Mouse (Mus musculus) Patski (cell line): ENCODE results near the gene Tbcc. TPM values are rescaled to one million over a fixed set of nuclear protein-coding genes. Genes with fewer than 3 reads are reported as not detected.

Source experiments
- ATAC-seq: fragments of 100-300 bp; one replicate; pipeline ENCODE4 v1.8.0; 2021
- CTCF ChIA-PET: fragments of 350-600 bp; sonication (Branson Sonifier 250); formaldehyde crosslinking; loops from one replicate; lab custom pipeline; 2022; ENCODE audit warnings: inconsistent platforms; lab: Charles Lee
- POLR2A ChIA-PET: fragments of 350-600 bp; sonication (Branson Sonifier 250); formaldehyde crosslinking; loops from one replicate; lab custom pipeline; 2022; ENCODE audit warnings: antibody characterized with exemption, inconsistent platforms; lab: Charles Lee
- DNase-seq: peaks from one replicate; pipeline ENCODE4 v3.0.0-alpha.2; 2011; ENCODE audit warnings: low read depth, low spot score
- H3K27me3 ChIP-seq: fragments of 371-371 bp; one replicate; pipeline ENCODE4 v1.5.1; 2021
- CTCF ChIP-seq: fragments of 100-300 bp; IDR thresholded peaks from one replicate; pipeline ENCODE4 v1.5.1; 2021
- in situ Hi-C: fragments of 300-500 bp; cut with MboI; formaldehyde crosslinking; loops from 3 replicates; pipeline ENCODE4 v1.11.1; 2018; ENCODE audit warnings: low pct_unique_long_range_greater_than_20kb, mixed read lengths
- polyA plus RNA-seq: library from polyadenylated mRNA; unstranded; gene quantifications from one replicate; pipeline ENCODE4 v1.2.3, GENCODE M21; 2021

Gene Tbcc
- polyA plus RNA-seq, 1 experiment from 2014 or later, result 36.4 TPM

GRCm38 (mm10) chr17:46864566-46865195 lies 25.8 kb upstream of the Tbcc start:
- in situ Hi-C loops, result no loop called here
- no peak for ATAC-seq
- ChIA-PET POLR2A (no interaction called here), CTCF (no interaction called here)
- no peaks in the 10 kb centered on the region for H3K27me3 ChIP-seq
- no peak for TF ChIP-seq CTCF
- no peak for DNase-seq

GRCm38 (mm10) chr17:46866836-46867235 lies 23.6 kb upstream of the Tbcc start:
- CTCF ChIA-PET, result no interaction called here
- POLR2A ChIA-PET, result interaction anchor here (1.3 kb wide), 1 partner anchor 12 kb away, joined by 4 read pairs; no protein-coding TSS in a partner anchor
- in situ Hi-C loops, result no loop called here
- DNase-seq, result peak; percentile 44
- TF ChIP-seq CTCF, result no peak
- peak; percentile 39 for ATAC-seq
- H3K27me3 ChIP-seq, result no peaks in the 10 kb centered on the region

DNA sequence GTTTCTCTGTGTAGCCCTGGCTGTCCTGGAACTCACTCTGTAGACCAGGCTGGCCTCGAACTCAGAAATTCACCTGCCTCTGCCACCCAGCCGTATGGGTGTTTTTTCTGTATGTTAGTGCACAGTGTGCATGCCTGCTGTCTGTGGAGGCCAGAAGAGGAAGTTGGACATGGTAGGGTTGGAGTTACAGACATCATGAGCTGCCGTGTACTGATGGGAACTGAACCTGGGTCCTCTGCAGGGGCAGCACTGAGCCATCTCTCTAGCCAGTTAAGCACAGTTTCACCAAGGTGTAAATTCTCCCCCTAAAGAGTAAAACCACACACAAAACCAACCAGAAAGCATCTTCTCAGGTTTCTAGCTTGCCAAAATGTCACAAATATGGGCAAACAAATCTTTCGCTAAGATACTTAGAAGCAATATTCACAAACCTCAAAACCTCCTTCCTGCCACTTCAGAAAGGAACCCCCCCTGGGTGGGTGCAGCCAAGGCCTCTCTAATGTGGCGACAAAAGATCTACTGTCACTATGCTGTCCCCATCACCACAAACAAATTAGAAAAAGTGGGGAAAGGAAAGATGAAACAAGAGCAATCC lies 20.2 kb upstream of the Tbcc start:
- no peak for DNase-seq
- in situ Hi-C loops, result no loop called here
- ATAC-seq, result no peak
- no peaks in the 10 kb centered on the region for H3K27me3 ChIP-seq
- ChIA-PET POLR2A (no interaction called here), CTCF (no interaction called here)
- no peak for TF ChIP-seq CTCF

DNA sequence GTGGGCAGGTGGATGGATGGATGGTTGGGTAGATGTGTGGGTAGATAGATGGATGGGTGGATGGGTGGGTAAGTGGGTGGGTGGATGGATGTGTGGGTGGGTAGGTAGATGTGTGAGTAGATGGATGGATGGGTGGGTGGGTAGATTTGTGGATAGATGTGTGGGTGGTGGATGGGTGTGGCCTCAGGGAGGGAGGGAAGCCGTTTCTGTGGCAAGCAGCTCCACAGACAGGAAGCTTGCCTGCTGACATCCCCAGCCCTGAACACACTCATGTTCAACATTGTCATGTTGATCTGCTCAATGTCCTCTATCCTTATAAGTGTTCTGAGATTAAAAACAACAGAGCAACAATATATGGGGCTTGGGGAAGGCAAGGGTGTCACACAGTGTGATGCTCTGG lies 19.6 kb upstream of the Tbcc start:
- ATAC-seq, result no peak
- CTCF ChIA-PET, result no interaction called here
- in situ Hi-C loops, result no loop called here
- no peak for DNase-seq
- POLR2A ChIA-PET, result no interaction called here
- no peak for TF ChIP-seq CTCF
- no peaks in the 10 kb centered on the region for H3K27me3 ChIP-seq

GRCm38 (mm10) chr17:46872806-46873205 lies 17.7 kb upstream of the Tbcc start:
- DNase-seq, result no peak
- CTCF ChIA-PET, result no interaction called here
- TF ChIP-seq CTCF, result no peak
- no peaks in the 10 kb centered on the region for H3K27me3 ChIP-seq
- in situ Hi-C loops, result no loop called here
- ATAC-seq, result no peak
- POLR2A ChIA-PET, result no interaction called here

DNA sequence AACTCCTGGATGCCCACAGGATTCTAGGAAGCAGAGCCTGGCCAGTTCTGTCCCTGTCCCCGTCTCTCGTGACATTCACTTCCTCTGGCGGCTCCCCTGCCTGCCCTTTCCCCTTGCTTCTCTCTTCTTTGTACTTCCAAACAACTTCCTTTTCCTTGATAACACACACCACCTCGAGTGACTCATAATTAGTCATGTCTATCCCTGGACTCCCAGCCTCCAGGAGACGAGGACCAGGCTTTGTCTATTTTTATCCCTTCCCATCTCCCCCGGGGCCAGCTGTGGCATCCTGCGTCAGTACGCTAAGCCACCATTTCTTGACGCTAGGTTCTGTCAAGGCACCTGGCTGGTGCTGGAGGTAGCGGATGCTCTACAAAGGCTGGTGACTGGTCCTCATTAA lies 16.4 kb upstream of the Tbcc start:
- POLR2A ChIA-PET, result no interaction called here
- ATAC-seq (peak; percentile 77), DNase-seq (peak; percentile 65)
- no peak for TF ChIP-seq CTCF
- in situ Hi-C loops, result no loop called here
- H3K27me3 ChIP-seq, result no peaks in the 10 kb centered on the region
- CTCF ChIA-PET, result no interaction called here

DNA sequence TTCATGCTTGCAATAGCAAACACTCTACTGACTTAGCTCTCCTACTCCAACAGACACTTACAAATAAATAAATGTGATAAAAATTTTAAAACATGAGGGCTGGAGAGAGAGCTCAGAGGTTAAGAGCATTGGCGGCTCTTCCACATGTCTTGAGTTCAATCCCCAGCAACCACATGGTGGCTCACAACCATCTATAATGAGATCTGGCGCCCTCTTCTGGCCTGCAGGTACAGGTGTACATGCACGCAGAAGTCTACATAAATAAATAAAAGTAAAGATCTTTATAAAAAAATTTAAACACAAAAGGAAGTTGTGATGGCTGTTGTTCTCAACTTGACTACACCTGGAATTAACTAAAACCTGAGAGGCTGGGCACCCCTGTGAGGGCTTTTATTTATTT lies 14.9 kb upstream of the Tbcc start:
- no peaks in the 10 kb centered on the region for H3K27me3 ChIP-seq
- in situ Hi-C loops, result no loop called here
- ChIA-PET POLR2A (no interaction called here), CTCF (no interaction called here)
- ATAC-seq (no peak), DNase-seq (no peak)
- no peak for TF ChIP-seq CTCF

DNA sequence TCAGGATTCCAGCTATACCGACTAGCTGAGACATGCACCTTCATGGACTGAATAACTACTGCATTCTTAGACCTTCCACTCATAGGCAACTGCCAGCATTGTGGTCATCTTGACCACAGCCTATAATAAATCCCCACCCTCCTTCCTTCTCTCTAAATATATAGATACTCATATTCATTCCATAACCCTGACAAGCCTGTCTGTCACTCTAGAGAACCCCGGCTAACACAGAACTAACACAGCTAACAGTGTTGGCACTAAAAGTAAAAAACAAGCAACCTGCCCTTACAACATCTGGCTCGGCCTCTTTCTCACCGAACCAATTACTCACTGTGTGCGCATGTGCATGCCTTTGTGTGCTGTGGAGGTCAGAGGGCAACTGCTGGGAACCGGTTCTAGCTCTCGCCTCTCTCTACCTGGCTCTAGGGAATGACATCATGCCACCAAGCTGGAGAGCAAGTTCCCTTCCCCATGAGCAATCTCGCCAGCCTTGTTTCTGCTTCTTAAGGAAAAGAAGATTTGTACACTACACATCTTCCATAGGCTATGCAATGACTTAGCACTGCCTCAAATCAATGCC lies 14.0 kb upstream of the Tbcc start:
- no peak for TF ChIP-seq CTCF
- DNase-seq (no peak), ATAC-seq (no peak)
- ChIA-PET CTCF (interaction anchor here (0.8 to 2.1 kb wide), 3 partner anchors 11 to 21 kb away, joined by 3 to 6 read pairs (median 3); no protein-coding TSS in a partner anchor), POLR2A (interaction anchor here (1.0 to 2.0 kb wide), 3 partner anchors 13 to 18 kb away, joined by 4 to 7 read pairs (median 5); partner anchors contain the start of gene Bicral)
- no peaks in the 10 kb centered on the region for H3K27me3 ChIP-seq
- in situ Hi-C loops, result no loop called here

GRCm38 (mm10) chr17:46877061-46877460 lies 13.4 kb upstream of the Tbcc start:
- ChIA-PET POLR2A (interaction anchor here (1.0 to 2.0 kb wide), 3 partner anchors 13 to 19 kb away, joined by 4 to 7 read pairs (median 5); partner anchors contain the start of gene Bicral), CTCF (interaction anchor here (0.8 to 2.1 kb wide), 3 partner anchors 11 to 22 kb away, joined by 3 to 6 read pairs (median 3); no protein-coding TSS in a partner anchor)
- no peaks in the 10 kb centered on the region for H3K27me3 ChIP-seq
- DNase-seq, result no peak
- in situ Hi-C loops, result no loop called here
- no peak for ATAC-seq
- no peak for TF ChIP-seq CTCF

DNA sequence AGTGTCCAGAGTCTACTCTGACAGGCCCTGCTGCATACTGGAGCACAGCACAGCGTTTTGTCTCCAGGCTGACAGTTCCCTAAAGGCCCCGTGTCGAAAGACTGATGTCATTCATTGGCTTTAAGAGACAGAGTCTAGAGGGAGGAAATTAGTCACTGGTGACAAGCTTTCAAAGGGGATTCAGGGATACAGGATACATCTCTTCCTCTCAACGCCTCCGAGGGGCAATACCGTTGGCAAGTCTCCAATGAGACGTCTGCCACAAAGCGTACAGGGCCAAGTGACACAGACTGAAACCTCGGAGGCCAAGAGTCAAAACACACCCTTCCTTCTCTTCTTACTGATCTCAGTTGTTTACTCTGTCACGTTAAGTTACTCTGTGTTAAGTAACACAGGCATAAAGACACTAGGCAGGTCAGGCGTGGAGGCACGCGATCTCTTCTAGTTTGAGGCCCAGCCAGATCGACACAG lies 10.6 kb upstream of the Tbcc start:
- no peak for TF ChIP-seq CTCF
- DNase-seq (no peak), ATAC-seq (no peak)
- ChIA-PET CTCF (no interaction called here), POLR2A (interaction anchor here (1.0 kb wide), 1 partner anchor 41 kb away, joined by 5 read pairs; no protein-coding TSS in a partner anchor)
- H3K27me3 ChIP-seq, result no peaks in the 10 kb centered on the region
- in situ Hi-C loops, result loop anchor here (5.0 kb wide), 1 partner anchor 98 kb away; the partner anchor contains the start of gene Rpl7l1

DNA sequence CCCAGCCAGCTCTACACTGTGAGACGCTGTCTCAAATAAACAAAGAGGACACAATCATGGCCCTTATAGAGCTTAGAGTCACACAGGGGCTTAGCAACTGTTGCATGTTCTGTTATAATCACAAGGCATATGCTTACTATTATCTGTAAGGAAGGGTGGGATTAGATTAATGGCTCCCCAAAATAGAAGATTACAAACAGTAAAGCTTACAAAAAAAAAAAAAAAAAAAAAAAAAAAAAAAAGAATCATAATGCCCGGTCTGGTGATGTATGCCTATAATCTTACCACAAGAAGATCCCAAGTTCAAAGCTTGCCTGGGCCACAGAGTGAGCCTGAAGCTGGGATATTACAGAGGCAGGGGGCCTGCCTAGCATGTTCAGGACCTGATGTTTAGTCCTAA lies 10.2 kb upstream of the Tbcc start:
- DNase-seq (no peak), ATAC-seq (no peak)
- in situ Hi-C loops, result loop anchor here (5.0 kb wide), 1 partner anchor 98 kb away; the partner anchor contains the start of gene Rpl7l1
- ChIA-PET CTCF (no interaction called here), POLR2A (interaction anchor here (0.7 to 1.0 kb wide), 2 partner anchors 25 to 42 kb away, joined by 4 to 5 read pairs; no protein-coding TSS in a partner anchor)
- H3K27me3 ChIP-seq, result no peaks in the 10 kb centered on the region
- no peak for TF ChIP-seq CTCF
